Mouse (Mus musculus) gastrocnemius, adult 2 months (tissue): ENCODE measurements around the gene Ceacam15. TPM values are rescaled to one million over a fixed set of nuclear protein-coding genes. Genes with fewer than 3 reads are reported as not detected.
"Not testable (repeated sequence)": the region's sequence is repeated elsewhere in the genome, so short reads cannot be mapped to it uniquely, and the experiment has no call there.

ENCODE experiments used
- DNase-seq: peaks from one replicate; pipeline ENCODE4 v3.0.0; 2022
- H3K27ac ChIP-seq: fragments of 200-600 bp; 2 replicates; pipeline ENCODE4 v1.8.1; 2022; ENCODE audit warnings: mild to moderate bottlenecking
- H3K4me3 ChIP-seq: fragments of 200-600 bp; 2 replicates; pipeline ENCODE4 v1.8.1; 2022; ENCODE audit warnings: mild to moderate bottlenecking, moderate library complexity
- CTCF ChIP-seq: fragments of 200-600 bp; IDR thresholded peaks from 2 replicates; pipeline ENCODE4 v1.8.1; 2022; ENCODE audit warnings: antibody characterized with exemption, mild to moderate bottlenecking, moderate library complexity
- intact Hi-C: fragments of 180-260 bp; cut with DNase I; formaldehyde crosslinking; loops from one replicate; pipeline ENCODE4 v1.15.1; 2025
- long read RNA-seq, 2 experiments: library from polyadenylated mRNA; stranded (forward); transcript quantifications; one replicate each; pipeline ENCODE4 v2.0.0; 2021
- total RNA-seq, 2 experiments: library from RNA; stranded (reverse); gene quantifications; 2 replicates each; pipeline ENCODE4 v1.2.3; 2021

The Ceacam15 gene
- total RNA-seq, result not detected
- long read RNA-seq, experiment 1, result 0 reads
- long read RNA-seq, experiment 2, result 0 reads

- Histone ChIP-seq H3K4me3 (no peak within 1 kb of the TSS), H3K27ac (no peak within 1 kb of the TSS)
- DNase-seq, result no peak
- intact Hi-C loops, result no loop called here
- TF ChIP-seq CTCF, result no peak
Measured at GRCm38 (mm10) chr7:16675605-16676004, at the start of gene Ceacam15. Gene Ceacam15 (minus strand): TSS chr7:16675705.

GRCm38 (mm10) chr7:16722490-16722889, 47.0 kb upstream of the Ceacam15 start:
- DNase-seq, H3K27ac ChIP-seq, H3K4me3 ChIP-seq: not testable (repeated sequence)
- intact Hi-C loops, result loop anchor here (10.0 kb wide), 1 partner anchor 248 kb away; the partner anchor contains the start of gene Npas1

DNA sequence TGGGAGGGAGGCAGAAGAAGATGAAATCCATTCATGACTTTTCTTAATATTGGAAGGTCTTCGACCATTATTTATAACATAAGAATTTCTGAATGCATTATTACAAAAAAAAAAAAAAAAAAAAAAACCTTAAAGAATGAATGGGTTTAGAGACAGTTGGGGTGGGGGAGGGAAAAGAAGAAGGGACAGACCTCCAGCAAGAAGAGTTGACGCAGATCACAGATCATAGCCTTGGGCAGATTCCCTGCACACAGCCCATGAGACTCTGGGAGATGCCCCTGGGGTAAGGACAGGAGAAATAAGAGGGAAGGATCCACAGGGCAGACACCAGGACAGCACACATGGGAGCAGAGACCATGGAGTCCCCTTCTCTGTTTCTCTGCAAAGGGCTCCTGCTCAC, 46.1 kb upstream of the Ceacam15 start, which contains the start of gene Ceacam9:
Ceacam9 (plus strand) TSS at position 301 of the 400 bp plus-strand sequence.
- DNase-seq, result no peak
- TF ChIP-seq CTCF, result no peak
- Histone ChIP-seq H3K27ac (no peak within 1 kb of the TSS), H3K4me3 (no peak within 1 kb of the TSS)
- intact Hi-C loops, result loop anchor here (10.0 kb wide), 1 partner anchor 247 kb away; the partner anchor contains the start of gene Npas1

DNA sequence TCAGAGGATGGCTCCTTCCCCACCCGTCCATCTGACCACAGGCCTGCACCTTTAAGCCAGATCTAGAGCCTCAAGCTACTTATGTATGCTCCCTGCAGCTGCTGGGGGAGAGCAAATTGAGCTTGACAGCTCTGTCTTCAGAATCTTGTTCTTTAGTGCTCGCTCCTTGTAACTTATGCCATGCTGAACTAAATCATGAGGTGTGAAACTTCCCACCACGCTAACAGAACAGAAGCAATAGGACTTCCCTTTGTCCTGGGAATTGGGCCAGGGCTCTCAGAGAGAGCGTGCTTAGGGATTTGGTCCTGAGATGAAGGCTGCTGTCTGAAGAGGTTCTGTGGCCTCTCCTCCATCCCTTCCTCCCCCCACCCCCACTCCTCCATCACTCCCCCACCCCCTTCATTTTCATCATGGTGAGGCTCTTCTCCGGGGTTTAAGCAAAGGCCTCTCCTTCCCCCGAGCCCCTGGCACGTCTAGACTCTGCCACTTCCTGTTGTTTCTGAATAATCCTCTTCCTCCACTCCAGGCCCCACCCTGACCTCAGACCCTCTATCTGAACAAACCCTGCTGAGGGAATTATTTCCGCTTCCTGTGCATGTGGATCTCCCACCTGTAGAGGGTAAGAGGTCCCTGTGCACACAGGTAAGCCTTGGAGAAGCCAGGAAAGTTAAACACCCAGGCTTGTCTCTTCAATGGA, 41.1 kb upstream of the Ceacam15 start:
- H3K4me3 ChIP-seq, DNase-seq, H3K27ac ChIP-seq, intact Hi-C loops: not testable (repeated sequence)

- Histone ChIP-seq H3K27ac (no peak overlapping the region), H3K4me3 (no peak overlapping the region)
- no peak for DNase-seq
- TF ChIP-seq CTCF, result peak; percentile 14; the same call in 1 of the 2 replicates
- intact Hi-C loops, result no loop called here
Measured at GRCm38 (mm10) chr7:16712633-16713415, 37.3 kb upstream of the Ceacam15 start.

- H3K4me3 ChIP-seq, result no peak overlapping the region
- peak; percentile 21; the same call in 1 of the 2 replicates for TF ChIP-seq CTCF
- intact Hi-C loops, result no loop called here
- no peak for DNase-seq
- no peak overlapping the region for H3K27ac ChIP-seq
Measured at GRCm38 (mm10) chr7:16710604-16711003, 35.1 kb upstream of the Ceacam15 start.

- no peak overlapping the region for H3K27ac ChIP-seq
Measured at GRCm38 (mm10) chr7:16708244-16708643, 32.7 kb upstream of the Ceacam15 start.

DNA sequence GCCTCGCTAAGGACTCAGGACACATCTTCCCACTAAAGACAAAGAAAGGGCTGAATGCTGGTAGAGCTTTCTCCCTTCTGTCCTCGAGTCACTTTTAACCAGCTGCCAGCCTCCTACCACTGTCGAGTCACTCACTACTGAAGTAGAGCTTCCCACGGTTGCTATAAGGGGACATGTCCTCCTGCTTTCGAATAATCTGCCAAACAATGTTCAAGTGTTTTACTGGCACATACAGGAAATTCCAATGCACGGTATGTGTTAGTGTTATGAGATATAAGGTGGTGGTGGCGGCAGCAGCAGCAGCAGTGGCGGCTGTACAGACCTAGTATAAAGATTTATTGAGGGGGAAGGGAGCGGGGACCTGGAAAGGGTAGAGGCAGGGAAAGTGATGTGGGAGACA, 30.9 kb upstream of the Ceacam15 start:
- H3K4me3 ChIP-seq, result no peak overlapping the region
- H3K27ac ChIP-seq, result no peak overlapping the region
- intact Hi-C loops, result no loop called here
- no peak for DNase-seq
- no peak for TF ChIP-seq CTCF

More at GRCm38 (mm10) chr7:16708244-16708643, 32.7 kb upstream of the Ceacam15 start:
- no peak for DNase-seq
- intact Hi-C loops, result no loop called here
- no peak overlapping the region for H3K4me3 ChIP-seq
- TF ChIP-seq CTCF, result no peak

DNA sequence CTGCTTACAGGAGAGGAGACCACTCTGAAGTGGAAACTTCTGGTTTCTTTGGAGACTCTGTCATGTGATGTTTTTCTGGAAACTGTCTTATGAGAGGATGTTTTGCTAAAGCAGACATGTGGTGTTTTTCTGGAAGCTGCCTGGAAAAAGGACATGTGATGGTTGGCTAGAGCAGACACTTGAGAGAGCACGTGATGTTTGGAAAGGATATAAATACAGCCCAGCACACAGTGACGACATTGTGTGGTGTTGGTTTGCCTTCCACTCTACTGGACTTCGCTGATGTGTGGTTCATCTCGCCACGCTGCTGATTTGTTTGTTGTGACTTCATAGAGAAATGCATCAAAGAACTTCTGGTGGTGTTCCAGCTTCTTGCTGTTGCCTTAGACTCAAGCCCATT, 25.1 kb upstream of the Ceacam15 start:
- DNase-seq, result no peak
- Histone ChIP-seq H3K27ac (no peak overlapping the region), H3K4me3 (no peak overlapping the region)
- no peak for TF ChIP-seq CTCF
- intact Hi-C loops, result no loop called here

DNA sequence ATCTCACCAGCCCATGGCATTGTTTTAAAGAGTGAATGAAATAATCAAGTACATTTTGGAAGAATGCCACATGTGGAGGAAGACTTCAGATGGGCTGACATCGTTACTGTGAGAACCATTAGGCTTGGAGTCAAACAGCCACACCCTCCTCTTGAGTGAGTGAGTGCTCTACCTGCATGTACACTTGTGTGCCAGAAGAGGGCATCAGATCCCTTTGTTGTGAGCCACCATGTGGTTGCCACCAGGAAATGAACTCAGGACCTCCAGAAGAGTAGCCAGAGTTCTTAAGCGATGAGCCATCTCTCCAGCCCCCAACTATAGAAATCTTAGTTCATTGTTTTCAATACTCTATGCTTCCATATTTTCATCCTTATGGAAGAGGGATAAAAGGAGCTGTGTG, 23.5 kb upstream of the Ceacam15 start:
- no peak for DNase-seq
- H3K27ac ChIP-seq, result no peak overlapping the region
- no peak overlapping the region for H3K4me3 ChIP-seq
- intact Hi-C loops, result loop anchor here (5.0 kb wide), 1 partner anchor 33 kb away; no protein-coding TSS in a partner anchor
- TF ChIP-seq CTCF, result peak; percentile 50

DNA sequence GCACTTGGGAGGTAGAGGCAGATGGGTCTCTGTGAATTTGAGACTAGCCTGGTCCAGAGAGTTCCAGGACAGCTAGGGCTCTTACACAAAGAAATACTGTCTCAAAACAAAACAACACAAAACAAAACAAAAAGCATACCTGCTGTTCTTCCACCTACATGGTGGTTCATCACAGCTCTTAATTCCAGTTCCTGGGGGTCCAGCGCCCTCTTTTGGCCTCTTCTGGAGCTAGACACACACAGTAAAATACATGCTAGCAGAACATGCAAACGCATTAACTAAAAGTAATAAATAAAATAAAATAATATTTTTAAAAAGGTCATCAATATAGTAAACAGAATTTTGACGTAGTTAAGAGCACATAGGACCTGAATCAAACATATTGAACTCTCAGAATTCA, 19.5 kb upstream of the Ceacam15 start:
- H3K27ac ChIP-seq, result no peak overlapping the region
- no peak overlapping the region for H3K4me3 ChIP-seq
- peak; percentile 64 for DNase-seq
- TF ChIP-seq CTCF, result peak; percentile 76
- intact Hi-C loops, result loop anchor here (1.0 to 5.0 kb wide), 2 partner anchors 37 to 66 kb away; no protein-coding TSS in a partner anchor

DNA sequence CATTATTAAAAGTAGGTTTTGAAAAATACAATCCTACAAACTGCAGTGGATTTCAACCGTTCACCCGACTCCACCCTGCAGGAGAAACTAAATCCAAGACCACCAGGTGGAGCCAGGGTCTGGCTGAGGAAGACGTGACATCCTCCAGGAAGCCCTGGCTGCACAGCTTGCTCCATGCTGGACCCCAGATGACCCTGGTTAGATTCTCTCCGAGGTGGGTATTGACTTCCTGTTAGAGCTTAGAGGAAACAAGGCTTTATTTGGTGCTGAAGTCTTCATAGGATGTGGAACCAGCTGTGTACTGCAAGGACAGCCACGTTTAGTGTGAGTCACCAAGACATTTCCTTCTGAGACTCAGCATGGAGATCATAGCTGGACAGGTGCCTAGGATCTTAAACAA, 13.7 kb upstream of the Ceacam15 start:
- no peak overlapping the region for H3K27ac ChIP-seq
- TF ChIP-seq CTCF, result no peak
- no peak overlapping the region for H3K4me3 ChIP-seq
- intact Hi-C loops, result no loop called here
- DNase-seq, result no peak

- DNase-seq, H3K27ac ChIP-seq, H3K4me3 ChIP-seq, intact Hi-C loops: not testable (repeated sequence)
Measured at GRCm38 (mm10) chr7:16680194-16680593, 4.7 kb upstream of the Ceacam15 start.

DNA sequence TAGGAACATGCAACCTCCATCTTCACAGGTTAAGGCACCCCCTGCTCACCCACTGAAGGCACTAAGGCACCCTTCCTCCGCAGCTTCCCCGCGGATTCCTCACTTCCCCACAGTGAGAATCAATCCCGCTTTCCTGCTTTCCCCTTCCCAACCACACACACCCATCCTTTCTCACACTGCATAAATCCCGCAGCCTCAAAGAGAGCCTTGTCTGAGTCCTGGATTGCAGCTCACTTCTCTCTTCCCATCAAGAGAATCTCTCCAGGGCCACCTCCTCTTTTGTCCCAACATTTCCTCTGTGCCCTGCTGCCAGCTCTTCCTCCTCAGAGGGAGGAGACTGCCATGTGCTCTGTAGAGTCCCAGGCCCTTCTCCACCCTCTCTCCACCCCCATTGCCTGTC, 806 bp downstream of the Ceacam15 start:
- H3K4me3 ChIP-seq, DNase-seq, H3K27ac ChIP-seq, intact Hi-C loops: not testable (repeated sequence)
